Mouse (Mus musculus) liver, embryonic 11.5 days (tissue): ENCODE measurements around the gene Robo1. TPM values are rescaled to one million over a fixed set of nuclear protein-coding genes. Genes with fewer than 3 reads are reported as not detected.

Experiments
- ATAC-seq: fragments of 200-750 bp; cut with Nextera tagmentation; replicated peaks from 2 replicates; pipeline ENCODE4 v1.8.0; 2017; ENCODE audit warnings: moderate number of reproducible peaks, mild to moderate bottlenecking, moderate TSS enrichment, moderate library complexity; ENCODE audit not compliant: low FRiP score
- DNase-seq: peaks from one replicate; pipeline ENCODE4 v3.0.0-alpha.2; 2017; ENCODE audit warnings: low spot score
- H3K27ac ChIP-seq: fragments of 300-500 bp; sonication (generic); 2 replicates; pipeline ENCODE4 v1.5.1; 2014; ENCODE audit warnings: mild to moderate bottlenecking, low read depth, low read length, control low read depth
- H3K27me3 ChIP-seq: fragments of 300-500 bp; sonication (generic); replicated peaks from 2 replicates; pipeline ENCODE4 v1.6.1; 2014; ENCODE audit warnings: low read length, mixed read lengths; ENCODE audit not compliant: control insufficient read depth, insufficient read depth
- H3K36me3 ChIP-seq: fragments of 300-500 bp; sonication (generic); 2 replicates; pipeline ENCODE4 v1.6.1; 2014; ENCODE audit warnings: mild to moderate bottlenecking, low read length, moderate library complexity, mixed read lengths; ENCODE audit not compliant: control insufficient read depth, insufficient read depth
- H3K4me1 ChIP-seq: fragments of 300-500 bp; sonication (generic); replicated peaks from 2 replicates; pipeline ENCODE4 v1.6.1; 2014; ENCODE audit warnings: low read length, mixed read lengths; ENCODE audit not compliant: control insufficient read depth, insufficient read depth
- H3K4me2 ChIP-seq: fragments of 300-500 bp; sonication (generic); 2 replicates; pipeline ENCODE4 v1.6.1; 2014; ENCODE audit warnings: mild to moderate bottlenecking, control low read depth, moderate library complexity
- H3K4me3 ChIP-seq: fragments of 300-500 bp; sonication (generic); 2 replicates; pipeline ENCODE4 v1.5.1; 2014; ENCODE audit warnings: low read depth, low read length, control low read depth
- H3K9ac ChIP-seq: fragments of 300-500 bp; sonication (generic); 2 replicates; pipeline ENCODE4 v1.6.1; 2014; ENCODE audit warnings: low read depth, low read length, control low read depth
- H3K9me3 ChIP-seq: fragments of 300-500 bp; sonication (generic); 2 replicates; pipeline ENCODE4 v1.6.1; 2016; ENCODE audit warnings: low read length, inconsistent platforms, mixed read lengths; ENCODE audit not compliant: control insufficient read depth
- WGBS: fragments of 180-500 bp; shearing (Covaris S2); extraction: QIAGEN DNeasy Blood & Tissue Kit; methylation state at CpG from one replicate; pipeline ENCODE4 v1.1.7; 2014; 5-methylcytosine and 5-hydroxymethylcytosine counted together
- polyA plus RNA-seq: library from polyadenylated mRNA; unstranded; fragments of >200 nt; fragmentation: Nextera tagmentation; extraction: Ambion mirVana; gene quantifications from 2 replicates; pipeline ENCODE4 v1.2.1, GENCODE M21; 2014

The Robo1 gene
- polyA plus RNA-seq, 1 experiment from 2014 or later, result 25.4 TPM

DNA sequence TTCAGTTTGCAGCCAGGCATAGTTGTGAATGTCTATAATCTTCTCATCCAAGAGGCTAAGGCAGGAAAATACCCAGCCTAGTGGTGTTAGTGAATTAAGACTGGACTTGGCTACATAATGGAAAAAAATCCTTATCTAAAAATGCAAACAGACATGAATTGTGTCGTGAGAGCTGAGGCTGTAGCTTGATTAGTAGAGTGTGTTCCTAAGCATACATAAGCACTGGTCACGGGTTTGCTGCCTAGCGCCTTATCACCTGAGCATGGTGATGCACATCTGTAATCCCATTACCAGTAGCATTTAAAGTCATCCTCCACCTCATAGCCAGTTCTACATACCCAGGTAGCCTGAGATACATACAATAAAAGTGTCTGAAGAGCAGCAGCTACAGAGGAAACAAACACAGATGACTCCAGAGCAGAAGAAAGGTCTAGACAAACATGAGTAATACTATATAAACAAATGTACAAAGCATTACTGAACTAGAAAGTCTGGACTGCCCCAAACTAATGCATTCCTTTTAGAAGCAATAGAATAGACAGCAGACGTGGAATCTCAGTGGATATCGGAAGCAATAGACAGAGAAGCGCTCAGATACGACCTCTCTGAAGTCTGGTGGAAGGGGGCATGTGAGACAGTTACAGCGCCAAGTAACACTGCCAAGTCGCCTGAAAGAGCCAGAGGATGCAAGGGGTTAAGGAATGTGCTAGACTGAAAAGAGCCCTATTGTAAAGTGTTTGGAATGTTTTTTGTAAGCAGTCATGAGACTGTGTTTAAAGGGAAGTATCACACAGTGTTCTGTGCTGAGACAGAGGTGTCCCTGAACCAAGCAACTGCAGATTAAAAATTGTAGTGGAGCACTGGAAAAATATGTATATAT is 333.1 kb downstream of the Robo1 start:
- H3K4me1 ChIP-seq, result no peaks in the 10 kb centered on the region
- H3K9ac ChIP-seq, result no peak overlapping the region
- no peaks in the 10 kb centered on the region for H3K9me3 ChIP-seq
- DNase-seq (no peak), ATAC-seq (no peak)
- H3K4me3 ChIP-seq, result no peak overlapping the region
- no peaks in the 10 kb centered on the region for H3K36me3 ChIP-seq
- WGBS, result 71% methylated on average over 9 of the region's 9 CpGs
- no peak overlapping the region for H3K27ac ChIP-seq
- H3K4me2 ChIP-seq, result no peak overlapping the region
- no peaks in the 10 kb centered on the region for H3K27me3 ChIP-seq

DNA sequence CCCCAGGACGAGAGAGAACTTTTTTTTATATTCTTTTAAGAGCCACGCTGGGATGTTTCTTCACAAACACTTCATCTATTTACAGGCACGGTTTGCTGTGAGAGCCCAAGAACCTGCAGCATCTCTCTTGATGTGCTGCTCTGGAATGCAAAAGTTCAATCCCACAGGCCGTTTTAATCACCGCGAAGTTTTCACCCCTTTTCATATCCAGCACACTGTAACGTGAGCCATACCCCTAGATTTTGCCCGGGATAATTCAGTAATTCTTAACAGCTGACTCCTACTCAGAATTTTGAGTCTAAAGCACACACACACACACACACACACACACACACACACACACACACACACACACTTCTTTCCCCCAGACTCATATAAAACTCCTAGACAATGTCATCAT is 337.8 kb downstream of the Robo1 start:
- no peak overlapping the region for H3K4me3 ChIP-seq
- H3K27ac ChIP-seq, result no peak overlapping the region
- DNase-seq (no peak), ATAC-seq (no peak)
- H3K9ac ChIP-seq, result no peak overlapping the region
- no peaks in the 10 kb centered on the region for H3K4me1 ChIP-seq
- no peaks in the 10 kb centered on the region for H3K36me3 ChIP-seq
- no peaks in the 10 kb centered on the region for H3K27me3 ChIP-seq
- H3K9me3 ChIP-seq, result no peaks in the 10 kb centered on the region
- peak overlapping the region; percentile 25; the same call in 1 of the 2 replicates for H3K4me2 ChIP-seq
- 46% methylated on average over 8 of the region's 8 CpGs for WGBS

DNA sequence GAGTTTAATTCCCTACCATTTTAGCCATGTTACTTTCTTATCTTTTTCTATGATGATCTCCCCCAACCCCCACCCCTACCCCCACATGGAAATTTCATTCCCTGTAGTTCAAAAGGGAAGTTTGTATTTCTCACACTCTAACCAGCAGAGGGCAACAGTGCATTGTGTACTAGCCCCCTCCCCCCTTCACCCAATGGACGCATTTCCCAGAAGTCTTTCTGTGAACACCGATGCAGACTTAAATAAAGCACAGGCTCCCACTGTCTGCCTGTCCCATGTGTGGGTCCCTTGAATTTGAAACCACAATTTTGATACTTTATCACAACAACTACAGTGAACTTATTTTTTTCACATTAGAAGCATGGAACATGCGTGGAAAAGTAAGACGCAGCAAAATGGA is 341.2 kb downstream of the Robo1 start:
- Histone ChIP-seq H3K36me3 (no peaks in the 10 kb centered on the region), H3K4me3 (no peak overlapping the region), H3K9ac (no peak overlapping the region), H3K4me1 (no peaks in the 10 kb centered on the region), H3K4me2 (0 out of 2 replicates have a peak overlapping the region, but pooled peaks have one; percentile 31), H3K27me3 (no peaks in the 10 kb centered on the region), H3K9me3 (no peaks in the 10 kb centered on the region), H3K27ac (no peak overlapping the region)
- ATAC-seq (no peak), DNase-seq (no peak)
- WGBS, result 42% methylated on average over 4 of the region's 4 CpGs

- Histone ChIP-seq H3K27ac (no peak overlapping the region), H3K9ac (no peak overlapping the region), H3K27me3 (no peaks in the 10 kb centered on the region), H3K4me3 (no peak overlapping the region), H3K4me2 (no peak overlapping the region), H3K9me3 (no peaks in the 10 kb centered on the region), H3K4me1 (no peaks in the 10 kb centered on the region), H3K36me3 (no peaks in the 10 kb centered on the region)
- WGBS, result 86% methylated on average over 9 of the region's 9 CpGs
- DNase-seq (no peak), ATAC-seq (no peak)
Observed at GRCm38 (mm10) chr16:72655411-72655810, 347.3 kb downstream of the Robo1 start.

DNA sequence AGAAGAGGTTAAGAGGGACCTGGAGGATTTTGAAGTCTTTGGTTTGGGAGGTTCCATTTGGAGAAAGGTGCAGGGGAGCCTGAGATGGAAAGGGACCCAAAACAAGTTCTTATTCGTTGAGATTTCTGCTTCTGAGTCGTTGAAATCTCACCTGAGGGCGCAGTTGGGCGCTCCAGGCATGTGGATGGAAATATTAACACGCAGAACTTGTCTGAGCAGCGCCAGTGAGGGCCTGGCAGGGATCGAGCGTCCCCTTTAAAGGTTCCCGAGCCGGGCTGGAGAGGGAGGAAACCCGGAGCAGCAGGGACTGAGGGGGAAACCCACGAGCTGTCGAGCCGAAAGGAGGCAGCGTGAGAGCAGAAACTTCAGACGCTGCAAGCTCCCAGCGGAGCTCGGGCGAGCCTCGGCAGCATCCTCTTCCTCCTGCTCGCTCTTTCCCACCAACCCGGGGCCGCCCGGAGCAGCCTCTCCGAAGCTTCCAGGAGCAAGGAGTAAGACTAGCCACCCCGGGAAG is 354.8 kb downstream of the Robo1 start:
- no peaks in the 10 kb centered on the region for H3K36me3 ChIP-seq
- 0% methylated on average over 26 of the region's 26 CpGs for WGBS
- peak overlapping the region; percentile 71 for H3K9ac ChIP-seq
- H3K9me3 ChIP-seq, result no peaks in the 10 kb centered on the region
- DNase-seq (peak; percentile 70), ATAC-seq (peak; percentile 81)
- H3K4me1 ChIP-seq, result no peaks in the 10 kb centered on the region
- peak overlapping the region; percentile 67 for H3K4me3 ChIP-seq
- peak overlapping the region; percentile 63 for H3K4me2 ChIP-seq
- H3K27ac ChIP-seq, result peak overlapping the region; percentile 72
- peaks cover 15% of the 10 kb centered on the region for H3K27me3 ChIP-seq

DNA sequence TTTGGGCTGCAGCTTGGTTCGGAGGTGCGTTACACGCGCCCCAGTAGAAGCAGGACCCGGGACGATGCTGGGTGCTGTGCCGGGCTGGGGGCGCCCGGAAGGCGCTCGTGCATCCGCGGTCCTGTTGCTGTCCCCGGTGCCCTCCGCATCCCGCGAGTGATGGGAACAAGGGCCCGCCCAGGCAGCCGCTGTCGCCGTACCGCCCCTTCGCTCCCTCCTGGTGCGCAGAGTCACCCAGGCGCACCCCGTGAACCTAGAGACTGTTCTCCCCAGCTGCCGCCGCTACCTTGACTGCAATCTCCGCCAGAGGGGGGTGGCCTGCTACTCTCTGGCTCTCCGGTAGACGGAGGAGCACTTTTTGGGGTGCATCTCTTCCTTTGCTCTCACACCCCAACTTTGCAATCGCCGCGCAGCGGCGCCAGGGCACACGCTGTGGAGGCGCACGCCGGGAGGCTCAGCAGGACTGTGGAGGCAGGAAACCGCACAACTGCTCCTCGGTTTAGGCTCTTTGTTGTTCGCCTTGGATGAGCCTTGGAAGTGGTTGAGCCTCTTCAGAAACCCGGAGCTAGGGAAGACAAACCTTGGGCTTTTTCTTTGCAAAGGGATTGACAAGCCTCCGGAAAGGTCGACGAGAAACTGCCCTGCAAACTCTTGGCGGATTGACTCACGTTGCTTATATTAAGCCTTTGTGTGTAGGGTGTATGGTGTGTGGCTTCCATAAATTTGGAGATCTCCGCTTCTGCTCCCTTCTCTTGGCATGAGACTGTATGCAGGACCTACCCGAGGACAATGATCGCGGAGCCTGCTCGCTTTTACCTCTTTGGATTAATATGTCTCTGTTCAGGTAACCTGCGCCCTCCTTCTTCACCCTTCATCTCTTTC is 355.5 kb downstream of the Robo1 start:
- Histone ChIP-seq H3K9ac (peak overlapping the region; percentile 71), H3K27ac (peak overlapping the region; percentile 72), H3K36me3 (no peaks in the 10 kb centered on the region; the same call in 1 of the 2 replicates), H3K9me3 (no peaks in the 10 kb centered on the region), H3K4me1 (peaks cover 3% of the 10 kb centered on the region; the same call in 1 of the 2 replicates), H3K4me2 (peak overlapping the region; percentile 63), H3K27me3 (peaks cover 15% of the 10 kb centered on the region), H3K4me3 (peak overlapping the region; percentile 67)
- ATAC-seq (peak; percentile 74), DNase-seq (peak; percentile 58)
- under 1% methylated on average over 54 of the region's 55 CpGs for WGBS

- peak overlapping the region; percentile 25; the same call in 1 of the 2 replicates for H3K27ac ChIP-seq
- H3K4me2 ChIP-seq, result peak overlapping the region; percentile 63
- no peaks in the 10 kb centered on the region for H3K9me3 ChIP-seq
- peak overlapping the region; percentile 67 for H3K4me3 ChIP-seq
- H3K4me1 ChIP-seq, result peaks cover 3% of the 10 kb centered on the region; the same call in 1 of the 2 replicates
- H3K27me3 ChIP-seq, result peaks cover 15% of the 10 kb centered on the region
- H3K36me3 ChIP-seq, result no peaks in the 10 kb centered on the region; the same call in 1 of the 2 replicates
- ATAC-seq, result no peak
- DNase-seq, result no peak
- WGBS, result 2% methylated on average over 12 of the region's 12 CpGs
- H3K9ac ChIP-seq, result peak overlapping the region; percentile 71
Observed at GRCm38 (mm10) chr16:72664233-72664613, 356.1 kb downstream of the Robo1 start.

GRCm38 (mm10) chr16:72664806-72665205 is 356.7 kb downstream of the Robo1 start:
- peak overlapping the region; percentile 71 for H3K9ac ChIP-seq
- peak overlapping the region; percentile 67 for H3K4me3 ChIP-seq
- peaks cover 15% of the 10 kb centered on the region for H3K27me3 ChIP-seq
- no peak for DNase-seq
- no peaks in the 10 kb centered on the region for H3K9me3 ChIP-seq
- H3K4me2 ChIP-seq, result peak overlapping the region; percentile 63
- H3K36me3 ChIP-seq, result no peaks in the 10 kb centered on the region; the same call in 1 of the 2 replicates
- no peak overlapping the region; the same call in 1 of the 2 replicates for H3K27ac ChIP-seq
- WGBS, result 26% methylated on average over 4 of the region's 4 CpGs
- H3K4me1 ChIP-seq, result peaks cover 3% of the 10 kb centered on the region; the same call in 1 of the 2 replicates
- ATAC-seq, result no peak
